Mouse (Mus musculus) granulocyte monocyte progenitor cell, adult 5-6 weeks (primary cell): ENCODE measurements at regions not wholly inside any gene's neighbourhood (a gene's known extent, or its start where the extent isn't known, plus 50 kb on each side); places are given as distances from the start of the nearest gene placed in this dataset.
"Not testable (repeated sequence)": the region's sequence is repeated elsewhere in the genome, so short reads cannot be mapped to it uniquely, and the experiment has no call there.

Source experiments
- ATAC-seq: replicated peaks from 2 replicates; pipeline ENCODE4 v1.8.0; 2016; ENCODE audit warnings: mild to moderate bottlenecking, moderate TSS enrichment, inconsistent platforms; ENCODE audit not compliant: poor library complexity, severe bottlenecking

- no peak for ATAC-seq
Measured at GRCm38 (mm10) chr6:31011407-31012020, 52.6 kb upstream of the Klf14 start.

- peak; percentile 88 for ATAC-seq
Measured at GRCm38 (mm10) chr6:31016566-31016965, 57.7 kb upstream of the Klf14 start.

- ATAC-seq, result no peak
Measured at GRCm38 (mm10) chr6:31021776-31022175, 62.9 kb upstream of the Klf14 start.

- no peak for ATAC-seq
Measured at GRCm38 (mm10) chr6:31029777-31030176, 70.9 kb upstream of the Klf14 start.

- ATAC-seq, result no peak
Measured at GRCm38 (mm10) chr6:31031022-31031421, 72.1 kb upstream of the Klf14 start.

GRCm38 (mm10) chr6:31032147-31032546 lies 73.3 kb upstream of the Klf14 start:
- ATAC-seq, result no peak

GRCm38 (mm10) chr6:31032980-31033608 lies 74.2 kb upstream of the Klf14 start:
- ATAC-seq, result peak; percentile 88

GRCm38 (mm10) chr6:31034796-31035195 lies 75.9 kb upstream of the Klf14 start:
- ATAC-seq, result no peak

GRCm38 (mm10) chr6:31037801-31038395 lies 79.0 kb upstream of the Klf14 start:
- 0 out of 2 replicates have a peak, but pooled peaks have one; percentile 16 for ATAC-seq

- ATAC-seq, result not testable (repeated sequence)
Measured at GRCm38 (mm10) chr6:31038445-31038844, 79.6 kb upstream of the Klf14 start.

- ATAC-seq, result no peak
Measured at GRCm38 (mm10) chr6:31039485-31039884, 80.6 kb upstream of the Klf14 start.

GRCm38 (mm10) chr6:31040783-31041182 lies 81.9 kb upstream of the Klf14 start:
- ATAC-seq, result no peak

GRCm38 (mm10) chr6:31043368-31043767 lies 84.5 kb upstream of the Klf14 start:
- no peak for ATAC-seq

- no peak for ATAC-seq
Measured at GRCm38 (mm10) chr6:31043919-31044318, 85.0 kb upstream of the Klf14 start.

- ATAC-seq, result no peak
Measured at GRCm38 (mm10) chr6:31046197-31046596, 87.3 kb upstream of the Klf14 start.

GRCm38 (mm10) chr6:31048920-31049576 lies 90.2 kb upstream of the Klf14 start:
- ATAC-seq, result no peak

- ATAC-seq, result no peak
Measured at GRCm38 (mm10) chr6:31050831-31051230, 92.0 kb upstream of the Klf14 start.

- ATAC-seq, result no peak
Measured at GRCm38 (mm10) chr6:31051771-31052170, 92.9 kb upstream of the Klf14 start.

GRCm38 (mm10) chr6:31053003-31053402 lies 94.1 kb upstream of the Klf14 start:
- 0 out of 2 replicates have a peak, but pooled peaks have one; percentile 8 for ATAC-seq

GRCm38 (mm10) chr6:31056786-31057566 lies 98.1 kb upstream of the Klf14 start:
- no peak for ATAC-seq
